Mouse (Mus musculus) liver, embryonic 14.5 days (tissue): ENCODE measurements around the gene St6galnac3.

Source experiments
- CTCF ChIP-seq: IDR thresholded peaks from 2 replicates; pipeline ENCODE4 v1.5.1; 2016; ENCODE audit warnings: antibody characterized with exemption, low read depth, control low read depth
- EP300 ChIP-seq: IDR thresholded peaks from 2 replicates; pipeline ENCODE4 v1.6.1; 2016; ENCODE audit warnings: antibody characterized with exemption, low read depth

DNA sequence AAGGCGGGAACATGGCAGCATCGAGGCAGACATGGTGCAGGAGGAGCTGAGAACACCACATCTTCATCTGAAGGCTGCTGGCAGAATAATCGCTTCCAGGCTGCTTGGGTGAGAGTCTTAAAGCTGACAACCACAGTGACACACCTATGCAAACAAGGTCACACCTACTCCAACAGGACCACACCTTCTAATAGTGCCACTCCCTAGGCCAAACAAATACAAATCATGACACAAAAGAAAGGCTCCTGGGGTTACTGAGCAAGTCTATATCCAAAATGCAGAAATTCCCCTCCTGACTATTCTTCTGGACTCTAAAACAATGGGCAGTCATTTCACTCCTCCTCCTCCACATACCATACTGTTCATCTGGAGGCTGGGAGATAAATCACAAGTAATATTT, 365.0 kb downstream of the St6galnac3 start:
- no peak for TF ChIP-seq CTCF
- no peak for TF ChIP-seq EP300
